Mouse (Mus musculus) liver, adult 2 months (tissue): ENCODE results near the gene Mrpl52.

ENCODE experiments used
- CTCF ChIP-seq: fragments of 200-500 bp; IDR thresholded peaks from 2 replicates; pipeline ENCODE4 v1.5.1; 2011; ENCODE audit warnings: low read depth, low read length, control low read depth
- POLR2A ChIP-seq: fragments of 200-500 bp; IDR thresholded peaks from 2 replicates; pipeline ENCODE4 v1.6.1; 2011; ENCODE audit warnings: low read length, control low read depth; ENCODE audit not compliant: insufficient read depth; ENCODE audit errors: extremely low read depth

- TF ChIP-seq POLR2A, result no peak
- no peak for TF ChIP-seq CTCF
These were observed 43.3 kb upstream of the Mrpl52 start for GRCm38 (mm10) chr14:54383355-54383771.
